Mouse (Mus musculus) lung, adult 18-20 months (tissue): ENCODE data around the gene Mphosph6.

Experiments used
- DNase-seq, 2 experiments: peaks; one replicate each; pipeline ENCODE4 v3.0.0; 2022; ENCODE audit warnings: mixed read lengths in 2 of 2

The Mphosph6 gene

GRCm38 (mm10) chr8:117768971-117769370 is 32.8 kb downstream of the Mphosph6 start:
- DNase-seq: no peak

GRCm38 (mm10) chr8:117765947-117766346 is 35.8 kb downstream of the Mphosph6 start:
- DNase-seq: no peak

- no peak for DNase-seq
These were observed 37.1 kb downstream of the Mphosph6 start for GRCm38 (mm10) chr8:117764625-117765024.

- no peak for DNase-seq
These were observed 39.0 kb downstream of the Mphosph6 start for GRCm38 (mm10) chr8:117762776-117763175.

- DNase-seq: no peak
These were observed 43.8 kb downstream of the Mphosph6 start for GRCm38 (mm10) chr8:117757900-117758299.

- no peak for DNase-seq
These were observed 52.3 kb downstream of the Mphosph6 start for GRCm38 (mm10) chr8:117749436-117749835.

GRCm38 (mm10) chr8:117747886-117748730 is 53.6 kb downstream of the Mphosph6 start:
- DNase-seq: no peak

GRCm38 (mm10) chr8:117747428-117747827 is 54.3 kb downstream of the Mphosph6 start:
- DNase-seq: no peak

GRCm38 (mm10) chr8:117746651-117747050 is 55.1 kb downstream of the Mphosph6 start:
- no peak for DNase-seq

- DNase-seq: no peak
These were observed 59.2 kb downstream of the Mphosph6 start for GRCm38 (mm10) chr8:117742431-117743012.
